ENCODE assay signal across 9 mouse cellular contexts in genomic region chr1:61552577-61553517, GRCm38 (mm10).
A peak's percentile ranks its signal among the peaks of the same experiment; 100 is the strongest.
DNase-seq lines count a peak whose midpoint lies in the region; ATAC-seq and TF ChIP-seq lines count a peak whose summit lies in the region.
"Had no signal": no experiment of that assay in that cellular context is flagged by ENCODE, and none has a peak within 500 bp of the region (broad histone marks: within the 10 kb centered on the region; RNA-seq: fewer than 3 reads in every experiment).

No protein-coding gene starts in this region.

- H3K36me3 ChIP-seq in midbrain, embryonic 14.5 days (ENCODE audit: control insufficient read depth, insufficient read depth, low read length), result no peaks in the 10 kb centered on the region
- H3K36me3 ChIP-seq in midbrain, embryonic 11.5 days (ENCODE audit: control insufficient read depth, insufficient read depth, low read length), result no peaks in the 10 kb centered on the region
- H3K36me3 ChIP-seq in kidney, postnatal 0 days (ENCODE audit: insufficient read depth, low read length), result no peaks in the 10 kb centered on the region
- H3K36me3 ChIP-seq: limb, embryonic 15.5 days had no signal

- H3K4me2 ChIP-seq in midbrain, embryonic 14.5 days (ENCODE audit: low read length), result 0 out of 2 replicates have a peak overlapping the region, but pooled peaks have one; percentile 12
- H3K4me2 ChIP-seq in midbrain, embryonic 11.5 days, result no peak overlapping the region
- H3K4me2 ChIP-seq in kidney, postnatal 0 days (ENCODE audit: low read length), result no peak overlapping the region; the same call in 1 of the 2 replicates
- H3K4me2 ChIP-seq: limb, embryonic 15.5 days had no signal

- TF ChIP-seq CTCF in kidney, postnatal 0 days (IDR thresholded peaks at IDR 0.05; ENCODE audit: low read depth), result no peak

- no peak overlapping the region for H3K4me3 ChIP-seq in midbrain, embryonic 14.5 days (replicated peaks; ENCODE audit: low read depth, low read length)
- H3K4me3 ChIP-seq in midbrain, embryonic 11.5 days (ENCODE audit: low read depth, low read length), result no peak overlapping the region
- no peak overlapping the region for H3K4me3 ChIP-seq in kidney, postnatal 0 days (replicated peaks; ENCODE audit: low read depth, low read length)
- H3K4me3 ChIP-seq: limb, embryonic 15.5 days had no signal

- 0 out of 2 replicates have a peak, but pooled peaks cover 3% of the 10 kb centered on the region for H3K4me1 ChIP-seq in midbrain, embryonic 14.5 days (ENCODE audit: control insufficient read depth, insufficient read depth, low read length)
- no peaks in the 10 kb centered on the region for H3K4me1 ChIP-seq in midbrain, embryonic 11.5 days (ENCODE audit: control insufficient read depth, insufficient read depth, low read length)
- H3K4me1 ChIP-seq in kidney, postnatal 0 days (replicated peaks; ENCODE audit: insufficient read depth, low read length), result peaks cover 5% of the 10 kb centered on the region; the same call in 1 of the 2 replicates
- H3K4me1 ChIP-seq: limb, embryonic 15.5 days had no signal

- H3K9me3 ChIP-seq in midbrain, embryonic 14.5 days (ENCODE audit: control insufficient read depth, low read length), result no peaks in the 10 kb centered on the region
- no peaks in the 10 kb centered on the region for H3K9me3 ChIP-seq in midbrain, embryonic 11.5 days (ENCODE audit: control insufficient read depth, low read length)
- no peaks in the 10 kb centered on the region for H3K9me3 ChIP-seq in kidney, postnatal 0 days (replicated peaks; ENCODE audit: low read length)
- H3K9me3 ChIP-seq: limb, embryonic 15.5 days had no signal

- no peak overlapping the region for H3K27ac ChIP-seq in midbrain, embryonic 14.5 days (replicated peaks; ENCODE audit: low read depth, low read length)
- no peak overlapping the region for H3K27ac ChIP-seq in midbrain, embryonic 11.5 days (ENCODE audit: low read depth, low read length)
- no peak overlapping the region for H3K27ac ChIP-seq in kidney, postnatal 0 days
- H3K27ac ChIP-seq: limb, embryonic 15.5 days had no signal

- H3K9ac ChIP-seq in midbrain, embryonic 14.5 days (replicated peaks; ENCODE audit: low read length), result no peak overlapping the region
- no peak overlapping the region for H3K9ac ChIP-seq in midbrain, embryonic 11.5 days (ENCODE audit: low read length)
- no peak overlapping the region for H3K9ac ChIP-seq in kidney, postnatal 0 days (ENCODE audit: low read depth, low read length)
- H3K9ac ChIP-seq: limb, embryonic 15.5 days had no signal

- no peak; the same call in 1 of the 2 replicates for ATAC-seq in midbrain, embryonic 14.5 days (ENCODE audit: low FRiP score, low TSS enrichment)
- ATAC-seq in midbrain, embryonic 11.5 days (ENCODE audit: low FRiP score), result no peak
- ATAC-seq in kidney, postnatal 0 days (replicated peaks; ENCODE audit: low FRiP score, low read depth), result no peak

- 71% methylated on average over 21 of the region's 21 CpGs for WGBS in midbrain, embryonic 14.5 days
- WGBS in midbrain, embryonic 11.5 days, result 91% methylated on average over 21 of the region's 21 CpGs
- 61% methylated on average over 21 of the region's 21 CpGs for WGBS in kidney, postnatal 0 days

- H3K27me3 ChIP-seq in midbrain, embryonic 14.5 days (ENCODE audit: control insufficient read depth, insufficient read depth, low read length), result no peaks in the 10 kb centered on the region
- no peaks in the 10 kb centered on the region for H3K27me3 ChIP-seq in midbrain, embryonic 11.5 days (ENCODE audit: control insufficient read depth, insufficient read depth, low read length)
- H3K27me3 ChIP-seq in kidney, postnatal 0 days (ENCODE audit: insufficient read depth, low read length), result no peaks in the 10 kb centered on the region
- H3K27me3 ChIP-seq: limb, embryonic 15.5 days had no signal

- DNase-seq in embryo, embryonic 11.5 days (ENCODE audit: low read depth, low spot score), result peak; percentile 26
- DNase-seq in embryo, embryonic 10 days (ENCODE audit: low spot score), result no peak
- peak; percentile 82 for DNase-seq in midbrain, embryonic 14.5 days
- no peak for DNase-seq in midbrain, embryonic 11.5 days (ENCODE audit: low spot score, missing footprints)
- DNase-seq in kidney, postnatal 0 days (ENCODE audit: low spot score), result peak; percentile 54
- peak; percentile 41 to 62 for DNase-seq in lung, postnatal 4 days
- DNase-seq in frontal cortex, postnatal 36 days (ENCODE audit: low spot score in 2 of 2), result no peak
- DNase-seq in thymus, postnatal 14 days, result no peak

Comparison
In these comparisons a context has a peak if more than half of its experiments do, and no peak if none do; other contexts are left out.
1. DNase-seq: peak in embryo, embryonic 11.5 days (single experiment), midbrain, embryonic 14.5 days (single experiment), kidney, postnatal 0 days (single experiment) and lung, postnatal 4 days (2 of 2); none in embryo, embryonic 10 days (single experiment), midbrain, embryonic 11.5 days (single experiment), frontal cortex, postnatal 36 days (0 of 2) and thymus, postnatal 14 days (single experiment).